Mouse (Mus musculus): ENCODE data around the gene Setd7.

GRCm38 (mm10) chr3:51533573-51533972 lies 27.1 kb downstream of the Setd7 start:
- no peak for TF ChIP-seq CTCF (conservative IDR thresholded peaks at IDR 0.05; ENCODE audit: insufficient read depth, insufficient read length, low read depth, low read length)
- TF ChIP-seq POLR2A (IDR thresholded peaks at IDR 0.05; ENCODE audit: low read depth, low read length), result no peak

Measured in kidney, adult 2 months (tissue).